Mouse (Mus musculus) CD4-positive helper T cell, adult 2 months (primary cell): ENCODE measurements around the gene Gm12666.
"Not testable (repeated sequence)": the region's sequence is repeated elsewhere in the genome, so short reads cannot be mapped to it uniquely, and the experiment has no call there.

Source experiments
- DNase-seq: peaks from one replicate; pipeline ENCODE4 v3.0.0-alpha.2; 2012; ENCODE audit warnings: low read depth, missing footprints, low spot score

The Gm12666 gene

DNA sequence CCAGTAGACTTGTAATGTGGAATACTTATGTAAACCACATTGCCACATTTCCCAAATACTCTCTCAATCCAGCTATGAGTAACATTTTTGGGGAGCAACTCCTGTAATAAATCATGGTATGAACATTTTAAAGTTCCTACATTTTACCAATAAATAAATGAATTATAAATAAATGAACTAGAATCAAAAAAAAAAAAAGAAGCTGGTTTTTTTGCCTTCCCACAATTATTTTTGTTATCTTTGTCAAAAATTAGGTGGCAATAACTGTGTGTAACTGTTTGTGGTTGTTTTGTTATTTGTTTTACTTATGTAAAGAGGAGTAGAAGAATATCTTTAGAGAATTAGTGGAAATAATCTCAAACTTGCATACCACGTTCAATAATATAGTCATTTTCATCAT, at the start of gene Gm12666:
TSS of gene Gm12666 (minus strand) at position 101 of the 400 bp plus-strand sequence.
- not testable (repeated sequence) for DNase-seq

DNA sequence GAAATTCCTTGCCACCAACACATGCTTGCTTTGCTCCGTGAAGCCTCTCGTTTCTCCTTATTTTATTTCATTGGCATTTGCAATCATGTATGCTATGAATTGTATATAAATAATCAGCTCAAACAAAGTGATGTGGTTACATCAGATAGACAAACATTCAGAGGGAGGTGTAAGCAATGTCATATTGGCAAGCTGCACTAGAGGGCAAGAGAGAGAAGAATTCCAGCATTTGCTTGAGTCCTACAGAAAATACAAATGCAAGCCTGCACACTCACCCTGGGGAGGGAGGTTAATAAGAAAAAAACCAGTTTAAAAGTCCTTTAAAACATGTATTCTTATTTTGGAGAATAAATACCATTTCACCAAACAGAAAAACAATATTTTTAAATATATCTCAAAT, 34.8 kb upstream of the Gm12666 start:
- DNase-seq, result no peak

DNA sequence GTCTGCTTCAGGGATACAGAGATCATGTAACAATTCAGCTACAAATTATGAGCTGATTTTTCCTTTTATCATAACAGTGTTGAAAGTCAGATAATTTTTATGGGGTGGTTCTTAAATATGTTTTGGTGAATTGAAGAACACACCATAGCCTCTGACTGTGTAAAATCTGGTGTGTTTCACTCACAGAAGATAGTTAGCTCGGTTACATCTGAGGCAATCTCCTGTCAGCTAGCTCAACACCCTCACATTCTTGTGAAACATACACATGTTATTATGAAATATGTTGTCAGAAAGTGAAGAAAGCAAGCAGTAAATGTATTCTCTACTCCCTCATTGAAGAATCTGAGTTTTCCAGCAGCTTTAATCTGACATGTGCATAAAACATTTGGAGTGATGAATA, 24.7 kb upstream of the Gm12666 start:
- DNase-seq, result no peak

DNA sequence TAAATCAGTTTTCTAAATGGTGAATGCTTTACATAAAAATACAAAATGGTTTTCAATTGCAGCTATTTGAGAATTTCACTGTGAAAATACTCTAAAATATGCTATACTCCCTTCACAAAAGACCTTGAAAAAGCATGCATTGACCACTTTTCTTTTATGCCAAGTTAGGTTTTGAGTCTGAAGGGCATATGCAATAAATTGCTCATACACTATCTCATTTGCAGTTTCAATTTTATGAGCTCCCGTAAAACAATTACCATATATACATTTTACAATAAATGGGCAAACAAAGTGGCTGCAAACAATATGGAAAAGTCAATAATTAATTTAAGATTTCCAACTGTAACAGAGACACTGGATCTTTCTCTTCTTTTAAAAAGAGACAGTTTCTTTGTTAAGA, 38.9 kb downstream of the Gm12666 start:
- DNase-seq, result no peak

DNA sequence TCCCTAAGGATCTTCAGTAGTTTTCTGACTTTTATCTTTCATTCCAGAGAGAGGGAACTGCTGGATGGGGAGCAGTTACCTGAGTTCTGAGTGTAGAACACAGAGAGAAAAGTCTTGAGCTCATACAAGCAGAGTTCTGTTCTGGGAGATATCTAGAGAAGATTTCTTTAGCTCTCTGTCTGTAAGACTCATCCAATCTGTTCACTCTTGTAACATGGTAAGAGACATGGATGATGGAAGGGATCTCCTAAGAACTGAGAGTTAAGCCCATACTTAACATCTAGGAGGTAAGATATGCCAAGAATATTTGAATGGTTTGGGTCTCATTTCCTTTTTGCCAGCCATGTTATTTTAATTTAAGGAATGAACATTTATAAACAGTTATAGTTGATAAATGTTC, 44.4 kb downstream of the Gm12666 start, which contains the start of gene Izumo3:
TSS of gene Izumo3 (minus strand) at position 101 of the 400 bp plus-strand sequence.
- no peak for DNase-seq
